Mouse (Mus musculus) inflammation-experienced regulatory T-cells, adult 6 months (primary cell): ENCODE results near the gene Poldip3. TPM values are rescaled to one million over a fixed set of nuclear protein-coding genes. Genes with fewer than 3 reads are reported as not detected.

ENCODE experiments used
- ATAC-seq: one replicate; pipeline ENCODE4 v1.8.0; 2017
- polyA plus RNA-seq, 3 experiments: library from polyadenylated mRNA; unstranded; fragments of 100-300 nt; shearing (Covaris generic); gene quantifications; one replicate each; pipeline ENCODE4 v1.2.1; 2017

Poldip3 gene
- polyA plus RNA-seq, 3 experiments from 2014 or later = 162 to 203 (median 174) TPM

GRCm38 (mm10) chr15:83084022-83084640 is 65.1 kb downstream of the Poldip3 start:
- ATAC-seq = no peak

DNA sequence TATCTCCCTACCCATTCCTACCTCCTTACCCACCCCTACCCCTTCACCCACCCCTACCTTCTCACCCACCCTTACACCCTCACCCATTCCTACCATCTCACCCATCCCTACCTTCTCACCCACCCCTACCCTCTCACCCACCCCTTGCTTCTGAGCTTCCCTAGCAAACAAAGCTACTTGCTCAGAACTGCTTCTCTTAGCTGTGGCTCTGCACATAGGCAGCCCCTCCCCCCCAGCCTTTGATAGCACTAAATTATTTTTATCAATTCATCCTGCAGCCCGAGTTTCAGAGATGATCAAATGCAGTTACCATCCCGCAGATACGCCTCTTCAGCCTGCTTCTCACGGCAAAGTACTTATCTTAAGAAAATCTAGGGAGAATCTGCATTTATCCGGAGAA is 65.7 kb downstream of the Poldip3 start:
- ATAC-seq = no peak

Other genes starting within 250 kb of the Poldip3 start
- gene Tcf20, start 161.5 kb downstream of the Poldip3 start, polyA plus RNA-seq = 10 to 100 TPM; 13.1 to 21.1 (median 13.8) TPM
- under 1 TPM in 2 of 3 experiments, not detected in 1; 0.26 to 0.92 TPM for gene Nfam1, start 116.1 kb downstream of the Poldip3 start, polyA plus RNA-seq
- gene Serhl, start 59.9 kb downstream of the Poldip3 start, polyA plus RNA-seq = 10 to 100 TPM; 63.6 to 95.2 (median 80.0) TPM
- gene Rrp7a, start 26.6 kb downstream of the Poldip3 start, polyA plus RNA-seq = 10 to 100 TPM; 70.6 to 86.9 (median 82.4) TPM
- gene Cyb5r3, start 23.2 kb upstream of the Poldip3 start, polyA plus RNA-seq = 10 to 100 TPM; 58.4 to 85.8 (median 76.2) TPM
- gene A4galt, start 102.4 kb upstream of the Poldip3 start, polyA plus RNA-seq = not detected
- gene Arfgap3, start 200.9 kb upstream of the Poldip3 start, polyA plus RNA-seq = 10 to 100 TPM; 11.7 to 14.1 (median 13.4) TPM